Mouse (Mus musculus): ENCODE measurements at regions not wholly inside any gene's neighbourhood (a gene's known extent, or its start where the extent isn't known, plus 50 kb on each side); places are given as distances from the start of the nearest gene placed in this dataset.

DNA sequence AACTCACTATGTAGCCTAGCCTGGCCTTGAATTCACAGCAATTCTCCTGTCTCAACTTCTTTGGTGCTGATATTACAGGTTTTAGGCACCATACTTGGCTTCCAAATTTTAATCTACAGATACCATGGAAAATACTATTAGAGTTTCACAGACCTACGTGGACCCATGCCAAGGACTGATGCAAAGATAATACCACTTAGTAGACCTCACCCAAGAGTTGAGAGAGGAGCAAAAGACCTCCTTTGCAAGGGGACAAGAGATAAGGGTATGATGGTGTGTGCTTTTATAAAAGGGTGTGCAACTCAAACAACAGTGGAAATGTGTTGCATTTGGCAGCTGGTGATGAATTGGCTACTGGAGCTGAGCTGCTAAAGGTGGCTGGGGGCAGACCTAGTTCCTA, 358.6 kb upstream of the Diaph2 start:
- TF ChIP-seq CTCF (IDR thresholded peaks at IDR 0.05; ENCODE audit: low read depth) = no peak
- TF ChIP-seq EP300 (IDR thresholded peaks at IDR 0.05; ENCODE audit: low read depth) = no peak

Data from heart, postnatal 0 days (tissue).